Mouse (Mus musculus) bone marrow macrophage, adult 2 months (primary cell): Measurements from ENCODE around the gene E030025P04Rik. TPM values are rescaled to one million over a fixed set of nuclear protein-coding genes. Genes with fewer than 3 reads are reported as not detected.

ENCODE experiments used
- H3K27ac ChIP-seq: 2 replicates; pipeline ENCODE4 v1.5.1; 2012; ENCODE audit warnings: low read depth, low read length; ENCODE audit not compliant: insufficient read depth
- H3K4me1 ChIP-seq: 2 replicates; pipeline ENCODE4 v1.6.1; 2012; ENCODE audit warnings: low read length; ENCODE audit not compliant: control insufficient read depth, insufficient read depth
- H3K4me3 ChIP-seq: 2 replicates; pipeline ENCODE4 v1.5.1; 2012; ENCODE audit warnings: mild to moderate bottlenecking, low read length, moderate library complexity; ENCODE audit not compliant: insufficient read depth
- CTCF ChIP-seq: IDR thresholded peaks from 2 replicates; pipeline ENCODE4 v1.5.1; 2012; ENCODE audit warnings: low read depth, mild to moderate bottlenecking, low read length, moderate library complexity
- POLR2A ChIP-seq: IDR thresholded peaks from 2 replicates; pipeline ENCODE4 v1.6.1; 2012; ENCODE audit warnings: mild to moderate bottlenecking, low read depth, low read length, borderline replicate concordance
- polyA plus RNA-seq: library from polyadenylated mRNA; stranded (reverse); fragments of >200 nt; gene quantifications from 2 replicates; pipeline ENCODE4 v1.2.4, GENCODE M21; 2012; ENCODE audit not compliant: missing spikeins, insufficient read depth, insufficient read length

E030025P04Rik gene
- polyA plus RNA-seq, 1 experiment, result not detected

DNA sequence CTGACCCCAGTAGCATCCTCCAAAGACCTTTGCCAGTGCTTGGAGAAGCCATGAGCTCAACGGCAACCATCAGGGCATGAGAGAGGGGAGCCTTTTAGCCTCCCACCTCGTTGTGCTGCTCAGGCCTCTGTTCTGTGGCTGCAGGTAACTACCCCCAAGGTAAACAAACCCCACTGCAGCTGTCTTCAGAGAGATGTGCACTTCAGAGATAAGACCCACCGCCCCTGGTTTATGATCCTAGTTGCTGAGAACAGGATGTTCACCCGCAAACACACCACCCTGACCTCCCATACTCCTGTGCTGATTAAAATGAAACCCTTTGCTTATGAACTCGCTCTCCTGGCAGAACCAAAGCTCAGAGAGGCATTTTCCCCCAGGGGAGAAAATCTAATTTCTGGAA is 38.0 kb downstream of the E030025P04Rik start:
- no peak overlapping the region for H3K4me3 ChIP-seq
- TF ChIP-seq CTCF (no peak), POLR2A (no peak)
- peaks cover 6% of the 10 kb centered on the region for H3K4me1 ChIP-seq
- no peak overlapping the region for H3K27ac ChIP-seq

DNA sequence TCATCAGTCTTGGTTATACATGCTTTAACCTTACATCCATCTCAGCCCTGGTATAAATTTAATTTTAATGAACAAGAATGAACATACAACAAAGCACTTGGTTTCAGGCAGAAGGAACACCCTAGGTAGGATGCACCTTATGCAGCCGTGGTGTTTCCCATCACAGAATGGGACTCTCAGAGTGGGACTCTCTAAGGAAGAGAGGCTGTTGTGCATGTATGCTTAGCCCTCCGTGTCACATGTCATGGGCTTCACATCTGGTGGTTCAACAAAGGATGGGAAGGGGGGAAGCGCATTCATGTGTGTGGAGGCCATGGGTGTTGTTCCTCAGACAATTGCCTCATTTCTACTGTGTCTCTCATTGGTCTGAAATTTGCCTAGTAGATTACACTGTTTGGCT is 40.8 kb downstream of the E030025P04Rik start:
- no peak overlapping the region for H3K27ac ChIP-seq
- H3K4me1 ChIP-seq, result peaks cover 29% of the 10 kb centered on the region
- no peak overlapping the region for H3K4me3 ChIP-seq
- TF ChIP-seq POLR2A (no peak), CTCF (no peak)

DNA sequence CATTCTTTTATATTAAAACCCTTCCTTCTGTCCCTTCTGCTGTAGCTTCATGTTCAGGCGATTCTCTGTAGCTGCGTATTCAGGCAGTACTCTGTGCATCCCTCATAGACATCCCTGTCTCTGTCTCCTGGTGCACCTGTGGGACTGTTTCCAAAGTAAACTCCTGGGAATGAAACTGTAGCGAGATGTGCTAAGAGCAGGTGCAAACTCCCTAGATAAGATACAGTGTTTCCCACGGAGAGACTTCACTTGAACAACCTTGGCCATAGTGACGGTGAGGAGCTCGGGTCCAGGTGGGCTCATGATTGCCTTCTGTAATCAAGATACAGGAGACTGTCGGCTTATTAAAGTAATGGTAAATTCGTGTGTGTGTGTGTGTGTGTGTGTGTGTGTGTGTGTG is 41.5 kb downstream of the E030025P04Rik start:
- Histone ChIP-seq H3K4me1 (peaks cover 36% of the 10 kb centered on the region), H3K4me3 (no peak overlapping the region), H3K27ac (no peak overlapping the region)
- TF ChIP-seq CTCF (no peak), POLR2A (no peak)

DNA sequence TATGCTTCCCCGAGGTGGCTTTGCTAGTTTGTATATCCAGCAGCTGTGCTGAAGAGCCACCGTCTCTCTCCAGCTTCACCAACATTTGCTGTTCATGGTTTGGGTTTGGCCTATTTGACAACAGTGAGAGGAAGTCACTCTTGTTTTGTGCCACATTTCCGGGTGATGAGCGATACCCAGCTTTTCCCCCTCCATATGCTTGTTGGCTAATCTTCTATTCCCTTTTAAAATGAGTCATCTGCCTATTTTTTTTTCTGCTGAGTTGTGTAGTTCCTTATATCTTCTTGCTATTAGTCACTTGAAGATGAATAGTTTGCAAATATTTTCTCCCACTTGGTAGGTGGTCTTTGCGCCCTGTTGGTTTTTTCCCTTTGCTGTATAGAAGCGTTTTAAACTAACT is 43.9 kb downstream of the E030025P04Rik start:
- H3K27ac ChIP-seq, result peak overlapping the region; percentile 83

GRCm38 (mm10) chr11:109091821-109092220 is 52.3 kb downstream of the E030025P04Rik start:
- TF ChIP-seq POLR2A (no peak), CTCF (no peak)
- Histone ChIP-seq H3K4me3 (no peak overlapping the region), H3K4me1 (peaks cover 19% of the 10 kb centered on the region), H3K27ac (no peak overlapping the region)

More for the DNA sequence above, 43.9 kb downstream of the E030025P04Rik start:
- TF ChIP-seq POLR2A (no peak), CTCF (no peak)
- Histone ChIP-seq H3K4me1 (peaks cover 42% of the 10 kb centered on the region), H3K4me3 (no peak overlapping the region)

Other genes with a start within 250 kb of the E030025P04Rik start
- gene Axin2, start 224.0 kb downstream of the E030025P04Rik start, polyA plus RNA-seq, result not detected in 2 replicates
- gene Rgs9, start 153.8 kb upstream of the E030025P04Rik start, polyA plus RNA-seq, result not detected in 2 replicates
- 77.0 and 84.9 TPM in 2 replicates for gene Gna13, start 218.5 kb upstream of the E030025P04Rik start, polyA plus RNA-seq